Mouse (Mus musculus) lung, embryonic 16.5 days (tissue): ENCODE results near the gene Znhit3. TPM values are rescaled to one million over a fixed set of nuclear protein-coding genes. Genes with fewer than 3 reads are reported as not detected.

Experiments
- ATAC-seq: fragments of 200-750 bp; cut with Nextera tagmentation; 2 replicates; pipeline ENCODE4 v1.8.0; 2017; ENCODE audit warnings: low read depth, mild to moderate bottlenecking, moderate library complexity
- H3K27ac ChIP-seq: fragments of 300-500 bp; sonication (generic); 2 replicates; pipeline ENCODE4 v1.5.1; 2014; ENCODE audit warnings: mild to moderate bottlenecking, control low read depth, low read length
- H3K27me3 ChIP-seq: fragments of 300-500 bp; sonication (generic); 2 replicates; pipeline ENCODE4 v1.6.1; 2014; ENCODE audit warnings: low read depth, low read length, mixed read lengths; ENCODE audit not compliant: control insufficient read depth, insufficient read depth
- H3K36me3 ChIP-seq: fragments of 300-500 bp; sonication (generic); 2 replicates; pipeline ENCODE4 v1.6.1; 2014; ENCODE audit warnings: low read length; ENCODE audit not compliant: control insufficient read depth, insufficient read depth
- H3K4me1 ChIP-seq: fragments of 300-500 bp; sonication (generic); replicated peaks from 2 replicates; pipeline ENCODE4 v1.6.1; 2014; ENCODE audit warnings: low read length, mixed read lengths; ENCODE audit not compliant: control insufficient read depth, insufficient read depth
- H3K4me2 ChIP-seq: fragments of 300-500 bp; sonication (generic); 2 replicates; pipeline ENCODE4 v1.6.1; 2014; ENCODE audit warnings: low read depth, low read length, control low read depth
- H3K4me3 ChIP-seq: fragments of 300-500 bp; sonication (generic); 2 replicates; pipeline ENCODE4 v1.5.1; 2014; ENCODE audit warnings: mild to moderate bottlenecking, low read length, control low read depth
- H3K9ac ChIP-seq: fragments of 300-500 bp; sonication (generic); 2 replicates; pipeline ENCODE4 v1.6.1; 2014; ENCODE audit warnings: low read length, control low read depth
- H3K9me3 ChIP-seq: fragments of 300-500 bp; sonication (generic); 2 replicates; pipeline ENCODE4 v1.6.1; 2016; ENCODE audit warnings: low read length; ENCODE audit not compliant: control insufficient read depth
- WGBS: fragments of 180-500 bp; shearing (Covaris S2); extraction: QIAGEN DNeasy Blood & Tissue Kit; methylation state at CpG from one replicate; pipeline ENCODE4 v1.1.7; 2014; 5-methylcytosine and 5-hydroxymethylcytosine counted together
- polyA plus RNA-seq: library from polyadenylated mRNA; unstranded; fragments of >200 nt; fragmentation: Nextera tagmentation; extraction: Ambion mirVana; gene quantifications from 2 replicates; pipeline ENCODE4 v1.2.1, GENCODE M21; 2015

The Znhit3 gene
- polyA plus RNA-seq, 1 experiment from 2014 or later, result 53.3 TPM

GRCm38 (mm10) chr11:84943948-84944347 lies 27.8 kb upstream of the Znhit3 start:
- Histone ChIP-seq H3K9ac (no peak overlapping the region), H3K36me3 (no peaks in the 10 kb centered on the region), H3K4me3 (no peak overlapping the region), H3K4me1 (no peaks in the 10 kb centered on the region; the same call in 1 of the 2 replicates), H3K9me3 (no peaks in the 10 kb centered on the region), H3K27me3 (peaks cover 3% of the 10 kb centered on the region; the same call in 1 of the 2 replicates), H3K27ac (no peak overlapping the region), H3K4me2 (no peak overlapping the region)
- peak; percentile 60 for ATAC-seq
- 0% methylated on average over 15 of the region's 15 CpGs for WGBS

GRCm38 (mm10) chr11:84940140-84940539 lies 24.0 kb upstream of the Znhit3 start:
- Histone ChIP-seq H3K4me1 (no peaks in the 10 kb centered on the region; the same call in 1 of the 2 replicates), H3K9ac (no peak overlapping the region), H3K27me3 (peaks cover 3% of the 10 kb centered on the region; the same call in 1 of the 2 replicates), H3K36me3 (no peaks in the 10 kb centered on the region), H3K4me3 (no peak overlapping the region), H3K27ac (no peak overlapping the region), H3K9me3 (no peaks in the 10 kb centered on the region), H3K4me2 (no peak overlapping the region)
- no peak for ATAC-seq
- WGBS, result 65% methylated on average over 10 of the region's 10 CpGs

- Histone ChIP-seq H3K27ac (no peak overlapping the region), H3K27me3 (peaks cover 3% of the 10 kb centered on the region; the same call in 1 of the 2 replicates), H3K4me3 (no peak overlapping the region), H3K4me1 (no peaks in the 10 kb centered on the region; the same call in 1 of the 2 replicates), H3K9ac (no peak overlapping the region), H3K36me3 (no peaks in the 10 kb centered on the region), H3K4me2 (no peak overlapping the region), H3K9me3 (no peaks in the 10 kb centered on the region)
- 55% methylated on average over 8 of the region's 8 CpGs for WGBS
- no peak for ATAC-seq
Measured at GRCm38 (mm10) chr11:84939508-84940053, 23.4 kb upstream of the Znhit3 start.

GRCm38 (mm10) chr11:84932261-84932660 lies 16.1 kb upstream of the Znhit3 start:
- H3K4me3 ChIP-seq, result no peak overlapping the region
- no peaks in the 10 kb centered on the region for H3K4me1 ChIP-seq
- WGBS, result 13% methylated on average over 6 of the region's 6 CpGs
- H3K36me3 ChIP-seq, result no peaks in the 10 kb centered on the region
- no peaks in the 10 kb centered on the region for H3K27me3 ChIP-seq
- H3K27ac ChIP-seq, result no peak overlapping the region
- no peak overlapping the region for H3K9ac ChIP-seq
- no peak overlapping the region for H3K4me2 ChIP-seq
- ATAC-seq, result no peak
- no peaks in the 10 kb centered on the region for H3K9me3 ChIP-seq

- WGBS, result 78% methylated on average over 8 of the region's 8 CpGs
- no peak for ATAC-seq
- Histone ChIP-seq H3K27ac (no peak overlapping the region), H3K4me2 (no peak overlapping the region), H3K4me1 (no peaks in the 10 kb centered on the region), H3K36me3 (no peaks in the 10 kb centered on the region), H3K9ac (no peak overlapping the region), H3K27me3 (no peaks in the 10 kb centered on the region), H3K9me3 (no peaks in the 10 kb centered on the region), H3K4me3 (no peak overlapping the region)
Measured at GRCm38 (mm10) chr11:84920981-84921380, 4.8 kb upstream of the Znhit3 start.

GRCm38 (mm10) chr11:84919951-84920350 lies 3.8 kb upstream of the Znhit3 start:
- no peak for ATAC-seq
- Histone ChIP-seq H3K36me3 (no peaks in the 10 kb centered on the region), H3K4me1 (no peaks in the 10 kb centered on the region; the same call in 1 of the 2 replicates), H3K9me3 (no peaks in the 10 kb centered on the region), H3K27me3 (no peaks in the 10 kb centered on the region), H3K9ac (no peak overlapping the region), H3K4me2 (no peak overlapping the region), H3K27ac (no peak overlapping the region), H3K4me3 (no peak overlapping the region)
- 54% methylated on average over 7 of the region's 7 CpGs for WGBS

- Histone ChIP-seq H3K27ac (no peak overlapping the region), H3K9ac (no peak overlapping the region), H3K4me2 (no peak overlapping the region), H3K4me3 (no peak overlapping the region), H3K4me1 (no peaks in the 10 kb centered on the region; the same call in 1 of the 2 replicates), H3K9me3 (no peaks in the 10 kb centered on the region), H3K27me3 (no peaks in the 10 kb centered on the region), H3K36me3 (no peaks in the 10 kb centered on the region)
- 38% methylated on average over 3 of the region's 3 CpGs for WGBS
- ATAC-seq, result no peak
Measured at GRCm38 (mm10) chr11:84919276-84919675, 3.1 kb upstream of the Znhit3 start.

GRCm38 (mm10) chr11:84918425-84918824 lies 2.3 kb upstream of the Znhit3 start:
- Histone ChIP-seq H3K9me3 (no peaks in the 10 kb centered on the region), H3K27me3 (no peaks in the 10 kb centered on the region), H3K4me2 (peak overlapping the region; percentile 13; the same call in 1 of the 2 replicates), H3K4me3 (no peak overlapping the region), H3K9ac (no peak overlapping the region), H3K36me3 (no peaks in the 10 kb centered on the region), H3K27ac (no peak overlapping the region), H3K4me1 (no peaks in the 10 kb centered on the region; the same call in 1 of the 2 replicates)
- WGBS, result 4% methylated on average over 16 of the region's 16 CpGs
- ATAC-seq, result peak; percentile 83

GRCm38 (mm10) chr11:84916703-84917300 lies 636 bp upstream of the Znhit3 start:
- no peaks in the 10 kb centered on the region for H3K9me3 ChIP-seq
- H3K4me3 ChIP-seq, result peak overlapping the region; percentile 89
- no peaks in the 10 kb centered on the region; the same call in 1 of the 2 replicates for H3K4me1 ChIP-seq
- peaks cover 3% of the 10 kb centered on the region for H3K36me3 ChIP-seq
- no peak for ATAC-seq
- no peak overlapping the region for H3K27ac ChIP-seq
- no peaks in the 10 kb centered on the region for H3K27me3 ChIP-seq
- peak overlapping the region; percentile 87 for H3K9ac ChIP-seq
- peak overlapping the region; percentile 75 for H3K4me2 ChIP-seq
- 59% methylated on average over 7 of the region's 7 CpGs for WGBS
